Mouse (Mus musculus) common myeloid progenitor, adult 5-6 weeks (primary cell): ENCODE results near the gene Zcchc3. TPM values are rescaled to one million over a fixed set of nuclear protein-coding genes. Genes with fewer than 3 reads are reported as not detected.

Experiments used
- ATAC-seq: replicated peaks from 2 replicates; pipeline ENCODE4 v1.8.0; 2016; ENCODE audit warnings: low read depth, mild to moderate bottlenecking, moderate TSS enrichment, inconsistent platforms; ENCODE audit not compliant: poor library complexity, severe bottlenecking
- total RNA-seq: library from RNA; stranded (forward); fragments of 200-1000, 187-1606 nt; gene quantifications from 2 replicates; pipeline ENCODE4 v1.2.3, GENCODE M21; 2017

The Zcchc3 gene
- total RNA-seq, 1 experiment from 2014 or later = 4.3 TPM

- ATAC-seq = no peak
These were observed 46.9 kb downstream of the Zcchc3 start for GRCm38 (mm10) chr2:152367917-152368316.

- peak; percentile 81 for ATAC-seq
These were observed 51.3 kb downstream of the Zcchc3 start for GRCm38 (mm10) chr2:152363245-152364147.

Other genes starting within 250 kb of the Zcchc3 start
- gene Csnk2a1, start 188.2 kb downstream of the Zcchc3 start, total RNA-seq = 105 and 132 TPM in 2 replicates
- 15.1 and 17.1 TPM in 2 replicates for gene Tbc1d20, start 121.2 kb downstream of the Zcchc3 start, total RNA-seq
- gene Rbck1, start 82.4 kb downstream of the Zcchc3 start, total RNA-seq = 45.6 and 61.9 TPM in 2 replicates
- not detected in 2 replicates for gene Trib3, start 71.0 kb downstream of the Zcchc3 start, total RNA-seq
- not detected in 2 replicates for gene Nrsn2, start 38.4 kb downstream of the Zcchc3 start, total RNA-seq
- 3.3 and 3.7 TPM in 2 replicates for gene Sox12, start 17.0 kb downstream of the Zcchc3 start, total RNA-seq
- not detected in 2 replicates for gene 6820408C15Rik, start 560 bp upstream of the Zcchc3 start, total RNA-seq
- not detected in 2 replicates for gene Defb23, start 49.6 kb upstream of the Zcchc3 start, total RNA-seq
- not detected in 2 replicates for gene Defb20, start 62.0 kb upstream of the Zcchc3 start, total RNA-seq
- gene Defb22, start 75.1 kb upstream of the Zcchc3 start, total RNA-seq = not detected in 2 replicates
- not detected in 2 replicates for gene Defb26, start 96.7 kb upstream of the Zcchc3 start, total RNA-seq
- not detected in 2 replicates for gene Defb28, start 103.2 kb upstream of the Zcchc3 start, total RNA-seq
- gene Defb29, start 125.1 kb upstream of the Zcchc3 start, total RNA-seq = not detected in 2 replicates
- gene Gm17416, start 154.3 kb upstream of the Zcchc3 start, total RNA-seq = not detected in 2 replicates
- gene Defb21, start 157.7 kb upstream of the Zcchc3 start, total RNA-seq = not detected in 2 replicates
- not detected in 2 replicates for gene Defb19, start 165.3 kb upstream of the Zcchc3 start, total RNA-seq
- not detected in 2 replicates for gene Defb45, start 184.4 kb upstream of the Zcchc3 start, total RNA-seq
- not detected in 2 replicates for gene Defb36, start 189.3 kb upstream of the Zcchc3 start, total RNA-seq
- gene Defb25, start 208.0 kb upstream of the Zcchc3 start, total RNA-seq = not detected in 2 replicates
- gene Rem1, start 211.9 kb upstream of the Zcchc3 start, total RNA-seq = 0.50 TPM in 1 of 2 replicates, not detected in the other